10 mouse cellular contexts compared by ENCODE assay signal in the genomic region with DNA sequence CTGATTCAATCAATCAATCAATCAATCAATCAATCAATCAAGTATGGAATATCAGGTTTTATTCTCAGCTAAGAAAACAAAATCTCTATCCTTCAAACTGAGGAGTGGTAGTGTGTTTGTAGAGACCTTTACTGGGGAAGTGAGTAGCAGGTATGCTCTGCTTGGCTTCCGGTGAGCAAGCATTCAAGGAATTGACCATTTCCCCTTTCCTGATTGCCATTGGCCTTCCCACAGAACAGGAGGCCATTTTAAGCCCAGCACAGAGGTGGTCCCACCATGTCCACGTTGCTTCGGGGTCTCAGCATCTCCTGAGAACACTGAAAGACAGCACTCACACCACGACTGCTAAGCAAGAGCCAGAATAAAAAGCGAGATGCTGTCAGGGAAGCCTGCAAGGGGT.
DNase-seq lines count a peak whose midpoint lies in the region; ATAC-seq lines count a peak whose summit lies in the region.
"Had no signal": no experiment of that assay in that cellular context is flagged by ENCODE, and none has a peak within 500 bp of the region (broad histone marks: within the 10 kb centered on the region; RNA-seq: fewer than 3 reads in every experiment).

No protein-coding gene starts in this region.

- WGBS in heart, embryonic 15.5 days: 17% methylated on average over 5 of the region's 5 CpGs
- 12% methylated on average over 5 of the region's 5 CpGs for WGBS in lung, embryonic 15.5 days
- 24% methylated on average over 5 of the region's 5 CpGs for WGBS in intestine, embryonic 14.5 days
- 61% methylated on average over 5 of the region's 5 CpGs for WGBS in neural tube, embryonic 15.5 days

- peak overlapping the region; percentile 53 for H3K4me2 ChIP-seq in heart, embryonic 15.5 days
- H3K4me2 ChIP-seq in lung, embryonic 15.5 days: peak overlapping the region; percentile 42
- H3K4me2 ChIP-seq in intestine, embryonic 14.5 days (ENCODE audit: low read length): peak overlapping the region; percentile 3
- H3K4me2 ChIP-seq in neural tube, embryonic 15.5 days: peak overlapping the region; percentile 17; the same call in 1 of the 2 replicates

- H3K4me1 ChIP-seq in heart, embryonic 15.5 days (replicated peaks): peaks cover 13% of the 10 kb centered on the region
- peaks cover 15% of the 10 kb centered on the region for H3K4me1 ChIP-seq in lung, embryonic 15.5 days
- H3K4me1 ChIP-seq in intestine, embryonic 14.5 days (replicated peaks; ENCODE audit: control insufficient read depth, insufficient read depth, low read length): peaks cover 10% of the 10 kb centered on the region
- H3K4me1 ChIP-seq in neural tube, embryonic 15.5 days: peaks cover 8% of the 10 kb centered on the region; the same call in 1 of the 2 replicates

- no peak for ATAC-seq in heart, embryonic 15.5 days (replicated peaks; ENCODE audit: insufficient number of reproducible peaks, insufficient read depth, low FRiP score, low read depth)
- ATAC-seq in lung, embryonic 15.5 days (ENCODE audit: borderline replicate concordance, extremely low read depth, low FRiP score, low TSS enrichment): no peak
- no peak for ATAC-seq in intestine, embryonic 14.5 days (replicated peaks; ENCODE audit: low FRiP score, low TSS enrichment, low read depth)
- ATAC-seq in neural tube, embryonic 15.5 days (ENCODE audit: low FRiP score): no peak
- ATAC-seq: activated CD4-positive, CD25-positive, alpha-beta regulatory T cell, adult 4 months had no signal

- peak overlapping the region; percentile 21 for H3K4me3 ChIP-seq in heart, embryonic 15.5 days
- H3K4me3 ChIP-seq in lung, embryonic 15.5 days: 0 out of 2 replicates have a peak overlapping the region, but pooled peaks have one; percentile 8
- H3K4me3 ChIP-seq in intestine, embryonic 14.5 days (ENCODE audit: low read depth, low read length): no peak overlapping the region
- H3K4me3 ChIP-seq in neural tube, embryonic 15.5 days (replicated peaks): no peak overlapping the region

- peaks cover 3% of the 10 kb centered on the region; the same call in 1 of the 2 replicates for H3K27me3 ChIP-seq in heart, embryonic 15.5 days
- H3K27me3 ChIP-seq in lung, embryonic 15.5 days: no peaks in the 10 kb centered on the region
- H3K27me3 ChIP-seq in intestine, embryonic 14.5 days (replicated peaks; ENCODE audit: control insufficient read depth, insufficient read depth, low read length): no peaks in the 10 kb centered on the region
- no peaks in the 10 kb centered on the region for H3K27me3 ChIP-seq in neural tube, embryonic 15.5 days (replicated peaks)

- no peak for DNase-seq in heart, postnatal 4 days
- no peak for DNase-seq in lung, adult 18-20 months
- no peak for DNase-seq in intestine, embryonic 14.5 days (ENCODE audit: low spot score)
- DNase-seq in embryo, embryonic 10.5 days (ENCODE audit: low spot score): no peak
- DNase-seq in left cerebral cortex, postnatal 10 days (ENCODE audit: extremely low spot score in 1 of 2, low spot score in 2 of 2): no peak
- DNase-seq: kidney, adult 11 months had no signal

- H3K9me3 ChIP-seq in heart, embryonic 15.5 days (replicated peaks): no peaks in the 10 kb centered on the region
- no peaks in the 10 kb centered on the region for H3K9me3 ChIP-seq in lung, embryonic 15.5 days
- no peaks in the 10 kb centered on the region for H3K9me3 ChIP-seq in intestine, embryonic 14.5 days (ENCODE audit: control insufficient read depth, low read length)
- no peaks in the 10 kb centered on the region for H3K9me3 ChIP-seq in neural tube, embryonic 15.5 days (replicated peaks)

- H3K36me3 ChIP-seq in heart, embryonic 15.5 days: no peaks in the 10 kb centered on the region
- no peaks in the 10 kb centered on the region for H3K36me3 ChIP-seq in lung, embryonic 15.5 days
- H3K36me3 ChIP-seq in intestine, embryonic 14.5 days (ENCODE audit: control insufficient read depth, insufficient read depth, low read length): no peaks in the 10 kb centered on the region
- H3K36me3 ChIP-seq in neural tube, embryonic 15.5 days: no peaks in the 10 kb centered on the region

- peak overlapping the region; percentile 41; the same call in 1 of the 2 replicates for H3K27ac ChIP-seq in heart, embryonic 15.5 days
- 0 out of 2 replicates have a peak overlapping the region, but pooled peaks have one; percentile 30 for H3K27ac ChIP-seq in lung, embryonic 15.5 days
- H3K27ac ChIP-seq in intestine, embryonic 14.5 days (ENCODE audit: low read depth): no peak overlapping the region
- no peak overlapping the region for H3K27ac ChIP-seq in neural tube, embryonic 15.5 days (replicated peaks)

- no peak overlapping the region for H3K9ac ChIP-seq in heart, embryonic 15.5 days
- H3K9ac ChIP-seq in lung, embryonic 15.5 days: no peak overlapping the region
- H3K9ac ChIP-seq in intestine, embryonic 14.5 days (ENCODE audit: low read length): no peak overlapping the region
- H3K9ac ChIP-seq in neural tube, embryonic 15.5 days (replicated peaks): no peak overlapping the region

- intact Hi-C loops in left cerebral cortex, postnatal 10 days (cut with DNase I): no loop called here

Comparison
In these comparisons a context has a peak if more than half of its experiments do, and no peak if none do; other contexts are left out.
1. H3K27ac ChIP-seq: peak in heart, embryonic 15.5 days (single experiment) and lung, embryonic 15.5 days (single experiment); none in intestine, embryonic 14.5 days (single experiment) and neural tube, embryonic 15.5 days (single experiment).
2. H3K4me2 ChIP-seq: peak in every context shown above with its lines; median percentile 53 in heart, embryonic 15.5 days; 42 in lung, embryonic 15.5 days; 17 in neural tube, embryonic 15.5 days; 3 in intestine, embryonic 14.5 days.
3. H3K4me3 ChIP-seq: peak in heart, embryonic 15.5 days (single experiment) and lung, embryonic 15.5 days (single experiment); none in intestine, embryonic 14.5 days (single experiment) and neural tube, embryonic 15.5 days (single experiment).